In the genomic region with DNA sequence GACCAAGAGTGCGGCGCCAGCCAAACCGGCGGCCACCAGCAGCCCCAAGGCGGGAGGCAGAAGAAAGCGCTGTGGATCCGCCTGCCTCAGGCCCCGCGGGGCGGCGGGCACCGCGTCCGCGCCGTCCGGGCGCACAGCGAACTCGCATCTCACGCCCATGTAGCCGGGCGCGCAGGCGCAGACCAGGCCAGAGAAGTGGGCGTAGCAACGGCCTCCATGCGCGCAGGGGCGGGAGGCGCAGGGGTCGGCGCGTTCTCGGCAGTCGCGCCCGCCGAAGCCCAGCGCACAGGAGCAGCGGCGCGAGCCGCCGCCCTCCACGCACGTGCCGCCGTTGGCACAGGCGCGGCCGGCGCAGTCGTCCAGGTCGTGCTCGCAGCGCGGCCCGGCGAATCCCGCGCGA, we compare ENCODE assay signal across 8 mouse cellular contexts. TPM values are rescaled to one million over a fixed set of nuclear protein-coding genes. Genes with fewer than 3 reads are reported as not detected.
A peak's percentile ranks its signal among the peaks of the same experiment; 100 is the strongest.
DNase-seq lines count a peak whose midpoint lies in the region; ATAC-seq lines count a peak whose summit lies in the region.

No protein-coding gene starts in this region.

- DNase-seq in B cell, adult 2 months: peak; percentile 33 to 37
- peak; percentile 71 for DNase-seq in MN1 (ENCODE audit: low spot score)
- peak; percentile 87 for DNase-seq in embryonic facial prominence, embryonic 11.5 days (ENCODE audit: low spot score)
- peak; percentile 67 to 69 for DNase-seq in heart, postnatal 14 days
- DNase-seq in kidney, postnatal 4 days: peak; percentile 83 to 88
- DNase-seq in retina, embryonic 14.5 days (ENCODE audit: low spot score): peak; percentile 80
- DNase-seq in spleen, postnatal 14 days (ENCODE audit: low spot score in 2 of 2): no peak

- H3K36me3 ChIP-seq in embryonic facial prominence, embryonic 11.5 days (replicated peaks; ENCODE audit: control insufficient read depth, insufficient read depth, low read depth, low read length): no peaks in the 10 kb centered on the region
- H3K36me3 ChIP-seq in lung, embryonic 15.5 days: no peaks in the 10 kb centered on the region

- intact Hi-C loops in heart, postnatal 14 days (cut with DNase I): no loop called here

- H3K9me3 ChIP-seq in embryonic facial prominence, embryonic 11.5 days (replicated peaks; ENCODE audit: control insufficient read depth, low read length): no peaks in the 10 kb centered on the region
- H3K9me3 ChIP-seq in lung, embryonic 15.5 days: no peaks in the 10 kb centered on the region

- H3K9ac ChIP-seq in embryonic facial prominence, embryonic 11.5 days (replicated peaks; ENCODE audit: low read length): peak overlapping the region; percentile 52
- peak overlapping the region; percentile 37 for H3K9ac ChIP-seq in lung, embryonic 15.5 days

- H3K4me2 ChIP-seq in embryonic facial prominence, embryonic 11.5 days (ENCODE audit: low read depth, low read length): peak overlapping the region; percentile 86
- peak overlapping the region; percentile 84 for H3K4me2 ChIP-seq in lung, embryonic 15.5 days

- 3% methylated on average over 59 of the region's 63 CpGs for WGBS in embryonic facial prominence, embryonic 11.5 days
- 11% methylated on average over 63 of the region's 63 CpGs for WGBS in lung, embryonic 15.5 days

- H3K27me3 ChIP-seq in embryonic facial prominence, embryonic 11.5 days (ENCODE audit: control insufficient read depth, insufficient read depth, low read length): peaks cover 64% of the 10 kb centered on the region
- H3K27me3 ChIP-seq in lung, embryonic 15.5 days: peaks cover 95% of the 10 kb centered on the region

- no peaks in the 10 kb centered on the region; the same call in 1 of the 2 replicates for H3K4me1 ChIP-seq in embryonic facial prominence, embryonic 11.5 days (ENCODE audit: control insufficient read depth, insufficient read depth, low read length)
- H3K4me1 ChIP-seq in lung, embryonic 15.5 days: peaks cover 8% of the 10 kb centered on the region; the same call in 1 of the 2 replicates

- no peak overlapping the region for H3K27ac ChIP-seq in embryonic facial prominence, embryonic 11.5 days (replicated peaks; ENCODE audit: low read depth, low read length)
- no peak overlapping the region for H3K27ac ChIP-seq in lung, embryonic 15.5 days

- H3K4me3 ChIP-seq in embryonic facial prominence, embryonic 11.5 days (ENCODE audit: low read depth, low read length): peak overlapping the region; percentile 46
- peak overlapping the region; percentile 50 for H3K4me3 ChIP-seq in lung, embryonic 15.5 days

- peak; percentile 58 for ATAC-seq in embryonic facial prominence, embryonic 11.5 days (replicated peaks; ENCODE audit: insufficient number of reproducible peaks, low FRiP score, low TSS enrichment, low read depth)
- ATAC-seq in lung, embryonic 15.5 days (ENCODE audit: borderline replicate concordance, extremely low read depth, low FRiP score, low TSS enrichment): peak; percentile 65; the same call in 1 of the 2 replicates

RNA-seq across cellular contexts. Expression of a gene that starts 3.5 kb away (rescaled TPM):
- not detected in 2 replicates for polyA plus RNA-seq in embryonic facial prominence, embryonic 11.5 days (2014; fragmentation: Nextera tagmentation; extraction: Ambion mirVana)
- not detected for total RNA-seq in heart, postnatal 14 days (2021)
- not detected in 2 replicates for polyA plus RNA-seq in lung, embryonic 15.5 days (2015; fragmentation: Nextera tagmentation; extraction: Ambion mirVana)

RNA-seq across cellular contexts. Expression of a gene that starts 7.6 kb away (rescaled TPM):
- 9.9 and 11.8 TPM in 2 replicates for polyA plus RNA-seq in embryonic facial prominence, embryonic 11.5 days (2014; fragmentation: Nextera tagmentation; extraction: Ambion mirVana)
- not detected for total RNA-seq in heart, postnatal 14 days (2021)
- polyA plus RNA-seq in lung, embryonic 15.5 days (2015; fragmentation: Nextera tagmentation; extraction: Ambion mirVana): 0.75 and 0.94 TPM in 2 replicates

RNA-seq across cellular contexts. Expression of a gene that starts 16.9 kb away (rescaled TPM):
- polyA plus RNA-seq in embryonic facial prominence, embryonic 11.5 days (2014; fragmentation: Nextera tagmentation; extraction: Ambion mirVana): 13.7 and 17.5 TPM in 2 replicates
- total RNA-seq in heart, postnatal 14 days (2021): 1 to 10 TPM; 8.0 to 9.4 TPM
- polyA plus RNA-seq in lung, embryonic 15.5 days (2015; fragmentation: Nextera tagmentation; extraction: Ambion mirVana): 11.4 and 11.8 TPM in 2 replicates

RNA-seq across cellular contexts. Expression of a gene that starts 17.4 kb away (rescaled TPM):
- 172 and 177 TPM in 2 replicates for polyA plus RNA-seq in embryonic facial prominence, embryonic 11.5 days (2014; fragmentation: Nextera tagmentation; extraction: Ambion mirVana)
- 10 to 100 TPM; 47.9 to 57.3 TPM for total RNA-seq in heart, postnatal 14 days (2021)
- polyA plus RNA-seq in lung, embryonic 15.5 days (2015; fragmentation: Nextera tagmentation; extraction: Ambion mirVana): 146 and 147 TPM in 2 replicates

RNA-seq across cellular contexts. Expression of a gene that starts 26.8 kb away (rescaled TPM):
- polyA plus RNA-seq in embryonic facial prominence, embryonic 11.5 days (2014; fragmentation: Nextera tagmentation; extraction: Ambion mirVana): 10.4 and 19.9 TPM in 2 replicates
- 10 to 100 TPM; 10.7 to 11.9 TPM for total RNA-seq in heart, postnatal 14 days (2021)
- polyA plus RNA-seq in lung, embryonic 15.5 days (2015; fragmentation: Nextera tagmentation; extraction: Ambion mirVana): 6.6 and 9.0 TPM in 2 replicates

Comparison
In these comparisons a context has a peak if more than half of its experiments do, and no peak if none do; other contexts are left out.
1. DNase-seq: peak in B cell, adult 2 months (2 of 2), MN1 (single experiment), embryonic facial prominence, embryonic 11.5 days (single experiment), heart, postnatal 14 days (2 of 2), kidney, postnatal 4 days (2 of 2) and retina, embryonic 14.5 days (single experiment); none in spleen, postnatal 14 days (0 of 2).